Mouse (Mus musculus) layer of hippocampus, adult 9-10 months (tissue): ENCODE measurements around the gene Hjurp.

ENCODE experiments used
- DNase-seq: peaks from one replicate; pipeline ENCODE4 v3.0.0; 2022; ENCODE audit warnings: low spot score

Hjurp gene

GRCm38 (mm10) chr1:88260604-88261377, 16.6 kb downstream of the Hjurp start:
- DNase-seq = no peak

GRCm38 (mm10) chr1:88260114-88260513, 17.3 kb downstream of the Hjurp start:
- no peak for DNase-seq

- DNase-seq = no peak
These were observed 17.8 kb downstream of the Hjurp start for GRCm38 (mm10) chr1:88259643-88260024.

- DNase-seq = no peak
These were observed 18.4 kb downstream of the Hjurp start for GRCm38 (mm10) chr1:88258881-88259642.

DNA sequence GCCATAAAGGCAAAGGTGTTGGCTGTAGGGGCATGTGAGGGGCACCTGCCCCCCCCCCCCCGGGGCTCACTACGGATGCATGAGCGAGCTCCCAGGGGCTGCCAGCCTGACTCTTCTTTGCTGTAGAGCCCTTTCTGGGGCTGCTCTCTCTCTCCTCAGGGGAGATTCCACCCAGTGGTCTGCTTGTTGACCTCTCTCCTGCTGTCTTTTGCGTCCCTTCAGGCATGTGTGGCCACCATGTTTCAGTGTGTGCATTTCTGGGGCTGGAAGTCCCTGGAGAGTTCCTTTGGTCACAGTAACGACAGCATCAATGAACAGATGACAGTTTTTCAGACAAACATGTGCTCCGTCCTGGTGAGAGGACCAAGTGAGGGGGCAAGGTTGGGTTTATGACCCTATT, 19.1 kb downstream of the Hjurp start:
- no peak for DNase-seq

- no peak for DNase-seq
These were observed 19.8 kb downstream of the Hjurp start for GRCm38 (mm10) chr1:88257681-88258080.

GRCm38 (mm10) chr1:88256886-88257663, 20.4 kb downstream of the Hjurp start:
- DNase-seq = no peak

- no peak for DNase-seq
These were observed 21.3 kb downstream of the Hjurp start for GRCm38 (mm10) chr1:88255989-88256754.

GRCm38 (mm10) chr1:88255466-88255857, 22.0 kb downstream of the Hjurp start:
- no peak for DNase-seq

DNA sequence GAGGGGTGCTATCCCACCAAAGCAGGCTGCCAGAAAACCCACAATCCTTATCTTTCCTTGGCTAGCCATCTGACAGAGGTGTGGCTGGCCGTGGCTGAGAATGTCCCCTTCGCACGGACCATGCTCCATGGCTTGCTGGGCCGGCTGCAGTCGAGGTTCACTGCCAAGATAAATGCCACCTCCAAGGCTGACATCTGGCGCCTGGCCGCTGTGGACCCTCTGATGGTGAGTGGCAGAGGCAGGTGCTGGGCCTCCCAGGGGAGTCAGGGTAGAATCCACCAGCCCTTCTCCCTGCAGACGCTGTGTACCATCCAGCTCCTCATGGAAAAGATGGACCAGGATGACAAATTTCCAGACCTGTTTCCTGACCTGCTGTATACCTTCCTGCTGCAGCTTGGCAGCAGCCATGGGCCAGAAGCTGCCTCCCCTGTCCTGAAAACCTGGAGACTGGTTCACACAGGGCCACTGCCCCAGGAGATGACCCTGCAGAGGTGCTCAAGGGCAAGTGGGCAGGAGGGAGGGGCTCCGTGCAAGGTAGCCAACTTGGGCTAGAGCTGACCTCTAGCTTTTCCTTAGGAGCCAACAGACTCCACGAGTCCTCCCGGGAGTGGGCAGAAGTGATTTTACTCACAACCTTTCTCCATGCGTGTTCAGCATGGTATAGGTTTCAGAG, 22.5 kb downstream of the Hjurp start:
- no peak for DNase-seq

DNA sequence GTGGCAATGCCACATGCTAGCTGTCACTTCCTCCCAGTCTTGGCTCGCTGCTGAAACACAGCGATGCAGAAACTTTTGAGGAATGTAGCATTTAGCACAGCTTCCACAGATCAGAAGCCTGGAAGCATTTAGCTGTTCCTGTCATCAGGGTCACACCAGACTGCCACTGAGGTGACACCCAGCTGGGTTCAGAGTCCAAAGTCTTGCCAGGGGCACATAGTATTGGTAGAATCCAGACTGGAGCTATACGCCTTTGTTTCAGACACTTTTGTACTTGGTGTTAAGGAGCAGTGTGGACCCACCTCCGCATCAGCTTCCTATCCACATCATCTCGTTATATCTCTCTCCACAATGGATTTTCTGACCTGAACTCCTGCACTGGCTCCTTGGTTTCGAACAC, 23.9 kb downstream of the Hjurp start:
- no peak for DNase-seq

DNA sequence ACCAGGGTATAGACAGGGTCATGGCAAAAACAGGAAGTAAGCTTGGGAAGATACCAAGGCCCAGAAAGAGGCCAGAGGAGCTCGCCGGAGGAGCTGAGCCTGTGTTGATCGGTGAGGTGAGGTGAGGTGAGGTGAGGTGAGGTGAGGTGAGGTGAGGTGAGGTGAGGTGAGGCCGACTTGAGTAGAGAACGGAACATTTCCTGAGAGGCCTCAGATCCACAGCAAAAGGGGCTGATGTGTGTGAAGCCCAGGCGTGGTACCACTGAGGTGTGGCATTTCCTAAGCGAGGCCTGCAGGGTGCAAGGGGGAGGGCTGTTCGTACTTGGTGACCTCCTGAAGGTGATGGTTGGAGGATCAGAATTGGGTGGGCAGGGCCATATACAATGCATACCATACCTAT, 24.3 kb downstream of the Hjurp start:
- DNase-seq = no peak

DNA sequence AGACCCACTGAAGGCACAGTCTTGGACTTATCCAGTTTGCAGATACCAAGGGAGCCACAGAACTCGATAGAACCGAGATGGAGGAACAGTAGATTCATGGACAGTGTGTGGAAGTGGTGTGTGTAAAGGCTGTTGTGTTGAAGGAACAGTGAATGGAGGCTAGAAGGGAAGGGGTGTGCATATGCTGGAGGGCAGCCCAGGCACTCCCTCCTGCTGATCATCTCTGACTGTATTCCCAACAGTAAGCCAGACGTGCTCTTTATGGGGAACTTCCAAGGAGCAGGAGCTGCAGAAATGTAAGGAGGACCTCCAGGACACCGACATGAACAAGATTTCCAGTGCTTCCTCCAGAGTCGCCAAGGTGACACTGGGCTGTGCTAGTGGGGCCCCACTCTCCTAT, 27.4 kb downstream of the Hjurp start:
- DNase-seq = no peak

GRCm38 (mm10) chr1:88249596-88249995, 27.8 kb downstream of the Hjurp start:
- no peak for DNase-seq

- no peak for DNase-seq
These were observed 28.8 kb downstream of the Hjurp start for GRCm38 (mm10) chr1:88248658-88249057.

DNA sequence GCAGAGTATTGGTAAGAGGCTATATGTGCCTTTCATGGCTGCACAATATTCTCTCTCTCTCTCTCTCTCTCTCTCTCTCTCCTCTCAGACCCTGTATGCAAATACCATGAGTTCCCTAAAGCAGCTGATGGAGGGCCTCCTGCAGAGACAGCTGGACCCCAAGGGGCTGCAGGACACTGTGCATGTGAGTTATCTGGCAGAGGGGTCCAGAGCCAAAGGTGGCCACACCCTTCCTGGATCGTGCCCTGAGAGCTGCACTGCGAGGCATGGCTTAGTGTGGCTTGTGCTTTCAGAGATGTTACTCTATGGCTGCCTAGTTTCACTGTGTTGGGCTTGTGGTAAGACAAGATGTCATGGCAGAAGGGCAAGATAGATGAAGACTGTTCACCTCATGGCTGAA, 29.8 kb downstream of the Hjurp start:
- DNase-seq = no peak

DNA sequence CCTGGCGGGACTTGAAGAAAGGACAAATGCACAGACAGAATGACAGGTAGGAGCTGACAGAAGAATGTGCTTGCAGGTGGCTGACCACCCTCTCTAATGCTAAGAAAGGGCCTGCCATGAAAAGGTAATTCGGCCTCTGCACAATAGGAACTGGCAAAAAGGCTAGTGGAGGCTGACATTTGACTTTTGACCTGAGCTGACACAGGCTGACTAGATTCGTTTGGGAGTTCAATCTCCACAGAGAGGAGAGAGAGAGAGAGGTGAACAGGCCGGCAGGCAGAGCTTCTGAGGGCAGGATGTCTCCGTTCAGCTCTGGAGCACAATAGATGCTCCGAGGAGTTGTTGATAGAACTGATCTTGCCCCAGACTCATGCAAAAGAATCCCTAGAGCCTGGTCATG, 31.0 kb downstream of the Hjurp start:
- no peak for DNase-seq

GRCm38 (mm10) chr1:88245881-88246280, 31.6 kb downstream of the Hjurp start:
- DNase-seq = no peak

- no peak for DNase-seq
These were observed 33.6 kb downstream of the Hjurp start for GRCm38 (mm10) chr1:88243861-88244260.

- no peak for DNase-seq
These were observed 36.9 kb downstream of the Hjurp start for GRCm38 (mm10) chr1:88240579-88240978.

DNA sequence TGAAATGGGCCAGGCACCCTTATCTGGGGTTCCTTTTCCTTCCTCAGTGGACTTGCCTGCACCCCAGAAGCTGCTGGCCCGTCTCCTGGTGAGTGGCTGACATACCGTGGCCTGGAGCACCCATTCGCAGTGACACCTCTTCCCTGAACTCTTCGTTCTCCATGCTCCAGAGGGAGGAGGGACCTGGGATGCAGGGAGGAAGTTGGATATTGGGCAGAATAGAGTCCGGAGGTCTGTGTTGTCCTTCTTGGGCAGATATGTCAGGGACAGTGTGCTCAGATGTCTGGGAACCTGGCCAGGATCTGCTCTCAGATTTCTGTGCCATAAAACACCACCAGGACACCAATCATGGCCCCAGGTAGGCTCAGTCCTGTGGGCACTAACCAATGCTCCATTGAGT, 37.4 kb downstream of the Hjurp start:
- DNase-seq = no peak
